Mouse (Mus musculus): ENCODE measurements around the gene 1700001O22Rik.

1700001O22Rik gene

DNA sequence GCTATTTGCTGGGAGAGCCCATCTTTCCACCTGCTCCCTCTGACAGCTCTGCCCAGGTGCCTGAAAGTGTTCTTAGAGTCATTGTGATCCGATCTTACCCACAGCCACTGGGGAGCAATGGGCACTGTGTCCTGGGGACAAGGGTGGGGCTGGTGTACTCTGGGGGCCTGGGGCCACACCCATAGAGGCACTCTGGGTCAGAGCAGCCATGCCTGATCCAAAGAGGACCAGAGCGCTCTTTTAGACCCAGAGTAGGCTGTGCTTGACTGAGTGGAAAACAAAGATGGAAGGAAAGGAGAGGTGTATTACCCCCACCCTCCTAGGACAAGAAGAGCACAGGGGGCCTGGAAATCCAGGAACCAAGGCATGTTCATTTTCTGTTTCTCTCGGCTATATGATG, at the start of gene 1700001O22Rik:
Gene 1700001O22Rik, minus strand, starts transcription at position 58 of the 400 bp plus-strand sequence.
- DNase-seq: no peak

DNA sequence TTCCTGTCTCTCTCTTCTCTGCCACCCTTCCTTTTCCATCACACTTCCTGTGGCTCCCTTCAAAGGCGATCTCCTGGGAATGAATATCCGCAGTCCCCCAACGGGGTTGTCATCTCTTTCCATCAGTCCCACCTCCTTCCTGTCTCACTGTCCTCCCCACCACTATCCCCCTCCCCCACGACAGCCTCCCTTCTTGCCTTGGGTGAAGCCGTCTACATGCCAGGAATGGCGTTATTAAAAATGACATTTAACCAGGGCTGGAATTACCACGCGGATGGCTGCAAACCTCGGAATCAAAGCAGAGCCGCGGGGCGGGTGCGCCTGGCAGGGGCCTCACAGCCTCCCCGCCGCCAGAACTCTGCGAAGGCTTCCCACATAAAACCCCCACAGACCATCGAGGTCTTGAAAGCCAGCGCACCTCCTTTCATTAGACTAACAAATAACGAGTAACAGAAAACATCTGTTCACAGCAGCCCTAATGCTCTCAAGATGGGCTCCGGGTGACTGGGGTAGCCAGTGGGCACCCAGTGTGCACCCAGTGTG, 49.4 kb upstream of the 1700001O22Rik start:
- DNase-seq: no peak

DNA sequence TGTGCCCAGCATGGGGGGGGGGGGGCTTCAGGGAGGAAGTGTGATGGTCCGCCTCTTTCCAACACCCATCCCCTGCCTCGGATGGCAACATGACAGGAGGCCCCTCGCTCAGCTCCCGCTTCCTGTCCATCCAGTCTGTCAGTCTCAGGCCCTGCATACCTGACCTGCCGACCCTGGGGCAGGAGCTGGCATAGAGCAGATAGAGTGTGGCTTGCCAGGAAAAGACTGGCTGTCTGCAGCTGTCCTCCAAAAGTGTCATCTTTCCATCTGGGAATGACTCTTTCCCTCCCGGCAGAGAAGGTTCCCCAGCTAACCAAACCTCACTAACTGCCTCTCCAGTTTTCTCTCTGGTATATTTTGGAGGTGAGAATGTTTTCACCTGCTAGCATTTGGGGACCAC, 47.1 kb upstream of the 1700001O22Rik start:
- DNase-seq: no peak

DNA sequence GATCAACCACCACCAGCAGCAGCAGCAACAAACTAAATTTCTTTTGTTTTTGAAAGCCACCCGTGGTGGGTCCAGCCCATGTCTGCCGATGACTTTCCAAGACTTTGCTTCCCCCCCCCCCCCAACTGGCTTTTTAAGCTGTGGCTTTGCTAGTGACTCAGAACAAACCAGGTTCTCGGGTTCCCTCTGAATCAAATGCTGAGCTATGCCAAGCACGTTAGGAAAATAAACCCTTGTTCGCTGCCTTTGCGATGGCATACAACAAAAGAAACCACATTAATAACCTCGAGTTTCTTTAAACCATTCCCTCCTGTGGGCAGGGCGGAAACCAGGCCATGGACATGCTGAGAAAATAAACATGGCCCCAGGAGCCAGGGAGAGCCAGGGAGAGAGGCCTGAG, 44.7 kb upstream of the 1700001O22Rik start:
- DNase-seq: no peak

DNA sequence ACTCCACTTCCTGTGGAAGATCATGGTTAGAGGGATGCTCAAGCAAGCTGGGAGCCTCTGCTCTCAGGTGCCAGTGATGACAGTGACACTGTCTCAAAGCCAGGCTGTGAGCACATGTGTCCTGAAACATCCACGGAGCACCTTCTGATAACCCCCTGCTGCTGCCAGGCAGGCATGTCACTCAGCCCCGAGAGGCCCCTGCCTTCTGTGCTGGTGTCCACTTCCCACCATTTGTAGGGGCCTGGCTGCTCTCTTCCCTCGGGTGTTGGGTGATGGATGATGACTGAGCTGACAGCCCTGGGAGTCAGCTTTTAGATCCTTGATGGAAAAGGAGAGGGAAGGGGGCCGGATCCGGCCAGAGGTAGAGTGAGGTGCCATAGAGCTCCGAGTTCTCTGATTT, 43.3 kb upstream of the 1700001O22Rik start:
- no peak for DNase-seq

DNA sequence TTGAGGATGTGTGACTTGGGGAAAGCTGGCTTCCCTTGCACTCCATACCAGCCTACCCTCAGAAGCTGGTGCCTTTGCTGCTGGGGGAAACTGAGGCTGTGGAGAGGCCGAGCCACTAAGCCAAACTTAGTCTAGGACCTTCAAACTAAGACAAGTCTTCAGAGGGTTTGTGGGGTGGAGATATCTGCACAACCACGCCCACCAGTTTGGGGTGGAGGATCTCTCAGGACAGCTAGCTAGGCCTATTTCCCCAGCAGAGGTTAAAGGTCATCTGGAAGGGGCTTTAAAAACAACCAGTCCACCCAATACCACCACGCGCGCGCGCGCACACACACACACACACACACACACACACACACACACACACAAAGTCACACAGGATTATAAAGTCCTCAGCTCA, 42.8 kb upstream of the 1700001O22Rik start:
- no peak for DNase-seq

DNA sequence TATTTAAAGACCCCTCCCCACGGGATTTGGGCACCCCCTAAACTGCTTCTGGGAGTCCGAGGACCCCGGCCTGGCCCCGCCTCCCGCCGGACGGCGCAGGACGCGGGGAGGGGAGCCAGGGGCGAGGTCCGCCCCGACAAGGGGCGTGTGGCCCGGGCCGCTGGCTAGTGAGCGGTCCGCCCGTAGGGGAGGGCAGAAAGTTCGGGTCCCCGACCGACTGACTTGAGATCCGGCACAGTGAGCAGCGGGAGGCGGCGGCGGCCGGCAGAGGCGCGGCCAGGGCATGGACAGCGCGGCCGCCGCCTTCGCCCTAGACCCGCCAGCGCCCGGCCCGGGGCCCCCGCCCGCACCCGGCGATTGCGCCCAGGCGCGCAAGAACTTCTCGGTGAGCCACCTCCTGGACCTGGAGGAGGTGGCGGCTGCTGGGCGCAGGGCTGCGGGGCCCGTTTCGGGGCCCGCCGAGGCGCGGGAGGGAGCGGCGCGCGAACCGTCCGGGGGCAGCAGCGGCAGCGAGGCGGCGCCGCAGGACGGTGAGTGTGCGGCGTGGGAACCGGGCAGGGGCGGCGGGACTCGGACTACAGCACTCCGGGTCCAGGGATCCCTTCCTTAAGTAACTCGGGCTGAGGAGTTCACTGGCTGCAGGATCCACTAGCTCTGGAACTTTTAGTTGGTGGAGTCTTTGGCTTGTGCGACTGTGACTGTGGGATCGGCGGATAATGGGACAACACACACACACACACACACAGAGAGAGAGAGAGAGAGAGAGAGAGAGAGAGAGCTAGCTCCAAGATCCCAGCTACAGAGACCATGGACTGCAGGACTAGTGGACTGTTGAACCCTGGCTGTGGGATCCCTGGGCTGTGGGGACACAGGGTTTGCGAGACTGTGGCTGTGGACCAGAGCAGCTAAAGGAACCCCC, 42.0 kb upstream of the 1700001O22Rik start:
- peak in 1 of 2 experiments; percentile 34 for DNase-seq

DNA sequence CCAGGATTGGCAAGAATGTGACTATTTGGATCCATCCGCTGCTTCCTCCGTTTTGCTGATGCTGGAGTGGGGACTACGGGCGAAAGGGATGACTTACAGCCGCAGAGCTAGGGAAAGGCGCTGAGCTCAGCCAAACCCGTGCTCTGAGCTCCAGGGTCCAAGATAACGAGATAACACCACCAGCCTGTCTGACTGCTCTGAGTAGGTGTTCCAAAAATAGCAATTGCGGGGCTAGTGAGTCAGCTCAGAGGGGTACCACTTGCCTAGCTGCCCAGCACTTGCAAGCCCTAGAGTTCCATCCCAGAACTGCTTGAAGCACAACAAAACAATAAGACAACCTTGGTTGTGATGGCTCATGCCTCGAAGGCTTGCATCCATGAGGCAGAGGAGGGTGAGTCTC, 39.2 kb upstream of the 1700001O22Rik start:
- DNase-seq: no peak

DNA sequence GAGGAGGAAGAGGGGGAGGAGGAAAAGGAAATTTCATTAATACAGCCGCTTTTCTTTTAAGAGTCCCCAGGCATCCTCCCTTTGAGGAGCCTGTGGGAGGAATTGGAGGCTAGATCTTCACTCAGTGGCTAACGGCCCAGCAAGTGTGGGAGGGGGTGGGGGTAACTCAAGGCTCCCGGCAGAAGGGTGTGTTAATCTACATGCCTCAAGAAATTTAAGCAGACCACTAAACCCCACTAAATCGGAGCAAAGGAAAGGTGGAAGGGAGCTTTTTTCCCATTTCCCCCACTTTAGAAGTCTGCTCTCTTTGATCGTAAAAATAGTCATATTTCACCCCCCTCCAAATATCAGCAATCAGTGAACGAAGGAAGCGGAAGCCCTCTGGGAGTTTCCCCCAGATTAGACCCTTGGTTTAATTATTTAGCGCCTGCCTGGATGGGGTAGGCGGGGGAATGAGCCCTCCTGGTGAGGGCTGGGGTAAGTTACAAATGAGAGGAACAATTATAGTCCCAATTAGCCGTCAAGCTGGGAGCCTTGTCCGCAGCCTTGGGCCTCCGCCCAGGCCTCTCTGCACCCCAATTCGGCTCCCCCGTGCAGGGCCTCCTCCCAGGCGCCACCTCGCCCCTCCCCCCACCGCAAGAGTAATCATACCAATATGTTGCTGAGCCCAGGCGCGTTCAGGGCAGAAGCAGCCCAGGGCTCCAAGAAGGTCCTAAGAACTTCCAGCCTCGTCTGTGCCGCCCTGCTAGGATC, 33.0 kb upstream of the 1700001O22Rik start:
- DNase-seq: no peak

DNA sequence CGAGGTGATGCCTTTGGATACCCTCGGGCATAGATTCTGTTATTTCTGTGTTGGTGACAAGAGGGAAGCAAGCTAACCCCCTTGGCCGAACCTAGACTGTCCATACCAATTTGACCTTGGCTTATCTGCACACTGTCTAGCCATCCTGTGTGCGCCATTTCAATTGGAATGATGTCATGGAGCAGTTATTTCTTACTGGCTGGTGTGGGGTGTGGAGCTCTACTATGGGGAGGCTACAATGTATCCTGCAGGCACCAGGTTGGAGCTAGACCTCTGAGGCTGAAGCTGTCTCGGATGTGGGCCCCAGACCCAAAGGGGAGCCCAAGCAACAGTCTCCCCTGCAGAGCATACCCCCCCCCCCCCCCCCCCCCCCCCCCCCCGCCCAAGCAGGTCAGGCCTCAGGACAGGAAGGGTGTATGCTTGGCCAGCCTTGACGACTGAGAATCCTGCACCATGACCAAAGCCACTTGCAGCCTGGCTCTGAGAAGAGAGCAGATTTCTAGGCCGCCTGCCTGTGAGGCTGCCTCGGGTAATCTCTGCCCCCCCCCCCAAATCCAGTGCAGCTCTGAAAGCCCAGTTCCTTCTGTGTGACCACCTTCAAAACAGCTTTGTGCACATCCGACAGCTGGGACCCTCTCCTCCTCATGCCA, 31.0 kb upstream of the 1700001O22Rik start, which contains the start of gene Prrx2:
Gene Prrx2, plus strand, starts transcription at position 600 of the 650 bp plus-strand sequence.
- no peak for DNase-seq

DNA sequence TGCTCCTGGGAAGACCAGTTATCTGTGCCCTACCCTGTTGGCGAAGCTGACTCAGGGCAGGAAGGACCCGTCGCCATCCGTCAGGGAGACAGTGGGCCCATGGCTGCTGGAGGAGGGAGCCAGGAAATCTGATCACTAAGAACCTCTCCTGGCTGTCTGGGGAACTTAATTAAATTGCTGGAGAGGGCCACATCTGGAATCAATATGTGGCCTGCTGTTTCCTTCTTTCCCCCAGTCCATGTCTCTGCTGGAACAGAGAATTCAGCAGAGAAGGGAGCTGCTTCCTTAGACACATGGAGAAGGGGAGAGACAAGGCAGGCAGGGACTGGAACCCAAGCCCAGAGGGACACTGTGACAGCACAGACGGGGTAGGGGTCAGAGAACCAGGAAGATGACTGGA, 30.2 kb upstream of the 1700001O22Rik start:
- no peak for DNase-seq

DNA sequence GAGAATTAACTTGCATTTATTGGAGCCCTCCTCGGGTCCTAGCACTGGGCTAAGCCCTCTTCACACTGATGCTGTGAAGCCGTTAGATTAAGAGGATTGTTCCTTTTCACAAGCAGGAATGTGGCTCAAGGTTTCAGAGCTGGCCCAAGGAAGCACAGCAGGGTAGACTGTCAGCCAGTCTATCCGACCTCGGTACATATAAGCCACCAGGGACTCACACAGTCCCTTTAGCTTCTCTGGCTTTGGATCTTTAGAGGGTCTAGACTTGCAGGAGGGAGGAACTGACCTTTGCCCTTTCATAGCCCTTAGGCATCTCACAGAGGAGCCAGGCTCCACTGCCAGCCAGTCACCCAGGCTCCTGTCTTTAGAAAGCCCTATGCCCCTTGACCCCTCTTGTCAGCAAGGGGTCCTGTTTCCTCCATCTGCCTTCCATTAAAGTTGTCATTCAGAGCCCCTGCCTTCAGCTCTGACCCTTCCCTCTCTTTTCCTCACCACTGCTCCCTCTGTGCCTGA, 26.9 kb upstream of the 1700001O22Rik start, which contains the start of gene Asb6:
Gene Asb6, minus strand, starts transcription at position 51 of the 513 bp plus-strand sequence.
- no peak for DNase-seq

DNA sequence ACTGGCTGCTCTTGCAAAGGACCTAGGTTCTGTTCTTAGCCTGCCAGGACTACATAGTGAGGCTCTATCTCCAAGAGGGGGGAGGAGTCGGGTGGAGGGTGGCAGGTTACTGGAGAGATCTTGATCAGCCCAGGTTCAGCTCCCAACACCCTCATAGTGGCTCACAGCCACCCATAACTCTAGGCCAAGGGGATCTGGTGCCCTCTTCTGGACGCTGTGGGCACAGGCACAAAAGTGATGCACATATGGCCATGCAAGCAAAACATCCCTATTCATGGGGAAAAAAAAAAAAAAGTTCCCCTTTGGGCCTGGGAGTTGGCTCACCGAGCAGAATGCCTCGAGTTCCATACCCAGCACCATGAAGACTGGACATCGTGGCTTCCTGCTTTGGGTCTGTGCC, 25.9 kb upstream of the 1700001O22Rik start:
- peak; percentile 53 to 59 for DNase-seq

DNA sequence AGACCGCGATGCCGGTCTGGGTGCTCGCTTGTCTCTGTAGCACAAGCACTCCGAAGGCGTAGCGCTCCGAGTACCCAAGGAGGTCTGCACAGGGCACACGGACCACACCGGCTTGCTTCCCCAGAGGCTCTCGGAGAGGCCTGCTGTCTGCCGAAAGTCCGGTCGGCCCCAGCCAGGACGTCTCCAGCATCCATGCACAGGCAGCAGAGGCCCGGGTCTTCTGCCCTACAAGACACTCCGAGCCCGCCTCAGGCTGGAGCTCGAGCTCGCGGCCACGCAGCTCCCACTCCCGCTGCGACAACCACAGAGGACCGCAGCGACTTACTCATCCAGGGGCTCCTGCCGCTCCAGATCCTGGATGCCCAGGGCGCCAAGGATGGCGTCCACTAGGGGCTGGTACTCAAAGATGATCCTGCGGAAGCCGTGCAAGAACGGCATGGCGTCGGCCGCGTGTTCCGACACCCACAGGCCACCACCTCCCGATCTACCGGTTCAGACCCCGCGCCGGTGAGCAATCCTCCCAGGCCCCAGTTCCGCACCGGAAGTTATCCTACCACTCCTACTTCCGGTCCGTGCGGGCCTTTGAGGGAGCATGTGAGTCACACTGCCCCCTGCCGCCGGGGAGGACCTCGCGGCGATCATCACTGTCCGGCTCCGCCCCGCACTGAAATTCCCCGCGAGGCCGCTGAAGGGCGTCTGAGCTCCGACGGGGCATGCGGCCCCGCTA, 24.5 kb upstream of the 1700001O22Rik start:
- peak; percentile 98 to 99 for DNase-seq

DNA sequence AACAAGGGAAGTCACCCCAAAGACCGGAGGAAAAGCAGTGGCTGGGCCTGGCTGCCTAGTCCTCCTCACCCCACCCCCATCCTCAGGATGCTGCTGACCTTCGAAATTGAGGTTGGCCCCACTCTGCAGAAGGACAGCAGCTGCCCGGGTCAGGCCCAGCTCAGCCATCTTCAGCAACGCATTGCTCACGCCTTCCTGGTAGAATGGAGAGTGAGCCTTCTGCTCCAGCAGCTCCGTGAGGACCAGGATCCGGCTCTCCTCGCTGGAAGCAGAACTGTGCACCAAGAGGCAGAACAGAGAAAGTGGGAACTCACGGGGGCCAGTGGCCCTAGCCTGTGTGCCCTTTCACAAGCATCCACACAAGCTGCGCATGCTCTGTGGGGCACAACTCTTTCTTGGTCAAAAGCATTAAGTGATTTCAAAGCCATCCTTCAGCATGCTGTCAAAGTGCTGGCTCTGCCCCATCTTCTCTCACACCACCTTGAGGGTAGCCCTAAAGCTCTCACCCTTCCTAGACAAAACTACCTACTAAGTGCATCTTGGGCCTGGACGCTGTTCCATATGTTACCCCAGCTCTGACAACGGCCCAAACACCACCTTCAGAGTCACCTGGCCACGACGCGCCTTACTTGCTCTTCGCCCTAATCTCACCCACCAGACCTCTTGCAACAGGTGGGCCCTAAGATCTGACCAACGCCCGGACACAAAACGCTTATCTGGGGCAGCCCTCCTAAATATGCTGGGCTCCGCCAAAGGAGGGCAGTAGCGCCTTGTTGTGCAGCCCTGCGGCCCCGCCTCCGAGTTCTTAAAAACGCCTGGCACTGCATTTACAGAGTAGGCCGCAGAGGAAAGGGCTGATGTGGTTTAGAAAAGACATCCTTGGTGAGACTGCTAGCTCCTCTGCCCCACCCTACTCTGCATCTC, 23.6 kb upstream of the 1700001O22Rik start:
- peak; percentile 54 to 66 for DNase-seq

DNA sequence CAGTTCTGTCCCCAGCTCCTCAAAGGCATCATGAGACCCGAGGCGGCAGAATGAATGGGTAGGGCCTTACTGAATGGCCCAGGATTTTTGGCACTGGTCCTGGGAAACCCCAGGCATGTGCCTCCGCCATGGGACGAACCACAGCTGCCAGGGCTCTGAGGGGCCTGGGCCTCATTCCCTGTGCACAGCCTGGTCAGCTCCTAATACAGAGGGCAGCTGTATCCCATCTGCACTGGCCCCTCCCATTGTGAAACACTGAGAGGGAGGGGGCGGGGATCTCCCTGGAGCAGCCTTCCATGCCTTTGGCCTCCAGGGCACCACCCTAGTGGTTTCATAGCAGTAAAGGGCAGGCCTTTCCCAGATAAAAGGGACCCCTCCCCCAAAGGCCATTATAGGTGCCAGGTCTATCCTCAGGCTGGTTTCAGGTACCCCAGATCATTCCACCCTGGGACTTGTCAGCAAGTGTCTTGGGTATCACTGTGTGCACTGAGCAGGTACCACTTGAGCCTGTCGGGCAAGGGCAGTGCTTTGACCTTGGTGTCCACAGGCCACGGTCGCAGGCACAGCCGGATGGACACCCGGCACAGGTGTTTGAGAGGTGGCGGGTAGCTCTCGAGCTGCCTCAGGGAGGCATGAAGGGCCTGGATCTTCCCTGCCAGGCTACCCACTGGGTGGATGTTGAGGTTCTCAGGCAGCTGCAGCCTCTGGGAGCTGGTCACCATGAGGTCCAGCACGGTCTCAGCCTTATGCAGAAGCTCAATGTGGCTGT, 20.1 kb upstream of the 1700001O22Rik start:
- peak; percentile 55 to 59 for DNase-seq

DNA sequence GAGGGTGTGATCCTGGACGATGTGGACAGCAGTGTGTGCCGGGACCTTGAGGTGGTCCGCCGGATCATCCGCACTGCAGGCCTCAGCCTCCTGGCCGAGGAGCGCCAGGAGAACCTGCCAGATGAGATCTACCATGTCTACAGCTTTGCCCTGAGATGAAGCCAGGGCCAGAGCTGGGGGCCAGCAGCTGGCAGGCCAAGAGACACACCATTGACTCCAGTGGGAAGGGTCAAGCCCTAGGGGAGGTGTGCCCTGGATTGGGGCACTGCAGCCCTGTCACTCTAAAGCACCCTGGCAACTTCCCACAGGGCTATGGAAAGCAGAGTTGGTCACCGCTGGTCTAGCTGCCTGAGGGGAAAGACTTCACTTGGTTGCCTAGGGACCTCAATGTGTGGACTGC, 19.0 kb upstream of the 1700001O22Rik start:
- DNase-seq: peak in 1 of 2 experiments; percentile 18

DNA sequence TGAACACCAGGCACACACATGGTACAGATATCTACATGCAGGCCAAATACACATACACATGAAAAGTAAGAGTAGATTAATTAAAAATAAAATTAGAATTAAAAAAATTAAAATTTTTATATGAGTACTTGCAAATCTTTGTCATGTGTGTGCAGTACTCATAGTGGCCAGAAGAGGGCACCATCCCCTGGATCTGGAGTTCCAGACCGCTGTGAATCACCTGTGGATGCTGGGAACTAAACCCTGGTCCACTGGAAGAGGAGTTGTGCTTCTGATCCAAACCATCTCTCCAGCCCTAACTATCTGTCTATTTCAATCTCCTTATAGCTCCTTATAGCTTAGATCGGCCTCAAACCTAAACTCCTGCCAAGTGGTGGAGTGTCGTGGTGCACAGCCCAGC, 17.6 kb upstream of the 1700001O22Rik start:
- DNase-seq: no peak

DNA sequence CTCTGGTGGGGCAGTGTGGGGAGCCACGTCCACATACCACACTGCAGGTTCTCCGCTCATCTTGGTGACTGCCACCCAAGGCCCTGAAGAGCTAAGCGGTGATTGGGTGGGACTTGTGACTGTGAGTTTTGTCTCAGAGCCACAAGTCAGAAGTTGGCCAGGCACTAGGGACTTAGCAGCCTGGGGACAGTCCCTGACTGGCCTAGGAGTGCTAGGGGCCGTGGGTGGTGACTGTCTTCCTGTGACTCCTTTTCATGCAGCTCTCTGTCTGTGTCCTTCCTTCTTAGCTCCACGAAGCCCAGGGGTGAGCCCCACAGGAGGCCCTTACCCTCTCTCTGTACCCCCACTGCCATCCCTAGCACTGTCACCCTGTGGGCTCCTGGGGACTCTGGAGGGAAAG, 16.4 kb upstream of the 1700001O22Rik start:
- DNase-seq: no peak

DNA sequence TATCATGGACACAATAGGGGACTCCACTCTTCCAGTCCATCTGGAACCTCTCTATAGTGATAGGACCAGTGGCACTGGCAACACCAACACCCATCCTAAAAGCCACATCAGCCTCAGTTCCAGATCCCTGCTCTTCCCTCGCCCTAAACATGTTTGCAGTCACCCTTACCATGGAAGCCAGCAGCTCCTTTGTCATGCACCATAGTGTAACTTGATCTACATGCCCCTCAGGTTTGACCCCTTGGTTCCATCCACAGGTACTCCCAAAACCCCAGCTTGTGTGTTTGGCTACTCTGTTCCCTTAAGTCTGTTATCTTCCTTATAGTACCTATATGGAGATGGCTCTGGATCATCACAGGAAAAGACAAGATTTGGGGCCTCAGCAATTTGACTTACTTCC, 12.9 kb upstream of the 1700001O22Rik start:
- no peak for DNase-seq
